Mouse (Mus musculus): ENCODE measurements around the gene Rad51d. TPM values are rescaled to one million over a fixed set of nuclear protein-coding genes. Genes with fewer than 3 reads are reported as not detected.
"Not testable (repeated sequence)": the region's sequence is repeated elsewhere in the genome, so short reads cannot be mapped to it uniquely, and the experiment has no call there.

The Rad51d gene
- polyA plus RNA-seq, 1 experiment: 12.9 TPM

DNA sequence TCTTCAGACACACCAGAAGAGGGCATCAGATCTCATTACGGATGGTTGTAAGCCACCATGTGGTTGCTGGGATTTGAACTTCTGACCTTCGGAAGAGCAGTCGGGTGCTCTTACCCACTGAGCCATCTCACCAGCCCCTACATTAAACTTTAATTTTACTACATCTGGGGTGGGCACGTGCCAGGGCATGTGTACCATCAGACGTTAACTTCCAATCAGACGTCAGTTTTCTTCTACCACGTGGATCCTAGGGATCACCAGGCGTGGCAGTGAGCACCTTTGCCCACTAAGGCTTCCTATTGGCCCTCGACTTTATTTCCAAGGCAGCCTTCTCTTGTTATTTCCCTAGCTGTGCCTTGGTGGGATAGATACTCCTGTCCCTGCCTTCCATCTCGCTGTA, 58.0 kb downstream of the Rad51d start:
- not testable (repeated sequence) for DNase-seq (ENCODE audit: extremely low spot score in 1 of 2, low spot score in 1 of 2)

DNA sequence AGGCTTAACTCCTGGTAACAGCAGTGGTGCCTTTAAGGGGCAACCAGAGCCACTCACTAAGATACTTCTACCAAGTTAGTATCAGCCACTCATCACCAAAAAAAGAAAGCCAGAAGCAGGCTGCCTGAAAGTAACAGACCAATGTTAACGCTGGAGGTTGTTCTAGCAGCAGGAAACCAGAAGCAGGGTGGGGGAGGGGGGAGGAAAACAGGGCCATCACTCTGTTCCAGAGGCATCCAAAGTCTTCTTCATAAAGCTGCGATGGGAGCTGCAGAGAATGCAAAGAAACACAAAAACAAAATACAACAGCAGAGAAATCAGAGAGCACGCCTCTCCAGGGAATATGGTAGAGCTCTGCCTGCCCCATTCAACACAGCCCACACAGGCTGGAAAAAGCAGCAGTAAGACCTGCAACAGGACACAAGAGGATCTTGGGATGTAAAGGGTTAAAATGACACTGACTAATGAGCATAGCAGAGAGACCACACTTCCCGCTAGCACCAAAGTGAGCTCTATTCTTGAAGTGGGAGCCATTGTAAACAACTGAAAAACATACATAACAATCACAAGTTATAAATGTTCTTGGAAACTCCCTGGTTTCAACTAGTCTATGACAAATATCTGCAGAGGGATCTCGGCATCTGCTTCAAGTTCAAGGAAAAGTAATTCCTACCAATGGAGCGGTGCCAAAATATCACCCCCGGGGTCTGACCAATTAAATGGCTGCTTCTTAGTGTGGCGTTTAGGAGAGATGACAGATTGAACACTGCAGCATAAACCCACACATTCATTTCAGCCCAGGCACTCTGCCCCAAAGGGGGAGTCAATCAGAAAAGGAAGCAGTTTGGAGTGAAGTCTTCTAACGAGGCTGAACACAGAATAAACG, 59.2 kb downstream of the Rad51d start:
- peak in 1 of 2 experiments; percentile 15 for DNase-seq (ENCODE audit: extremely low spot score in 1 of 2, low spot score in 1 of 2)

DNA sequence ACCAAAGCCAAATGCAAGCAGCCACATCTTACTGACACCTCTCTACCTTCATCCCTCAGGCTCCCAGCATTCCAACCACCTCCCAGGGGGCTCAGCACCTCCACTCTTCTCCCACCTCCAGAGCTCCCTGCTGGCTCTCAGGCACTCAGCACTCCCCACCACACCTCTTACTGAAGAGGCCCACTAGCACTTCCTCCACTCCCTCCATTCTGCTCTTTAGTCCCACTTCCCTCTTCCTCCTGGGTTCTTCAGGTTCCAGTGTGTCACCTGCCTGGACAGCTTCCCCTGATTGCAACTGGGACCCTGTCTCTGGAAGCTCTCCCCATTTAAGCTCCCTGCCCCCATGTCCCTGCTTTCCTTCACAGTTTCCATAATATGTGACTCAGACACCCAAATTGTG, 63.6 kb downstream of the Rad51d start:
- DNase-seq (ENCODE audit: extremely low spot score in 1 of 2, low spot score in 1 of 2): no peak

Other genes starting within 250 kb of the Rad51d start
- 0.13 and 0.18 TPM in 2 replicates for gene Cct6b, start 126.3 kb downstream of the Rad51d start, polyA plus RNA-seq (2012; rRNA removed)
- gene Zfp830, start 126.3 kb downstream of the Rad51d start, polyA plus RNA-seq (2012; rRNA removed): 13.0 and 13.7 TPM in 2 replicates
- gene Lig3, start 109.5 kb downstream of the Rad51d start, polyA plus RNA-seq (2012; rRNA removed): 18.6 and 23.3 TPM in 2 replicates
- 7.7 and 8.6 TPM in 2 replicates for gene Rffl, start 19.4 kb downstream of the Rad51d start, polyA plus RNA-seq (2012; rRNA removed)
- not detected in 2 replicates for gene Fndc8, start 1.5 kb upstream of the Rad51d start, polyA plus RNA-seq (2012; rRNA removed)
- gene Nle1, start 17.8 kb upstream of the Rad51d start, polyA plus RNA-seq (2012; rRNA removed): 35.6 and 39.1 TPM in 2 replicates
- gene Unc45b, start 19.9 kb upstream of the Rad51d start, polyA plus RNA-seq (2012; rRNA removed): 2.0 and 2.5 TPM in 2 replicates
- gene Slfn5, start 60.7 kb upstream of the Rad51d start, polyA plus RNA-seq (2012; rRNA removed): 4.6 and 5.1 TPM in 2 replicates
- gene Slfn9, start 101.2 kb upstream of the Rad51d start, polyA plus RNA-seq (2012; rRNA removed): 0.30 and 0.36 TPM in 2 replicates
- 0.68 and 0.92 TPM in 2 replicates for gene Slfn8, start 130.2 kb upstream of the Rad51d start, polyA plus RNA-seq (2012; rRNA removed)
- 1.6 and 3.2 TPM in 2 replicates for gene Slfn2, start 174.5 kb upstream of the Rad51d start, polyA plus RNA-seq (2012; rRNA removed)
- gene Slfn1, start 226.2 kb upstream of the Rad51d start, polyA plus RNA-seq (2012; rRNA removed): 0.08 TPM in 2 replicates